Mouse (Mus musculus): ENCODE results near the gene B4gat1. TPM values are rescaled to one million over a fixed set of nuclear protein-coding genes. Genes with fewer than 3 reads are reported as not detected.

The B4gat1 gene
- total and polyA plus RNA-seq, 2 experiments from 2014 or later: 48.2 to 58.3 TPM

- WGBS: 5% methylated on average over 17 of the region's 17 CpGs
- peak overlapping the region; percentile 29 for H3K4me3 ChIP-seq (ENCODE audit: low read depth, low read length)
- H3K4me2 ChIP-seq (ENCODE audit: low read depth, low read length): peak overlapping the region; percentile 51
- no peak overlapping the region for H3K9ac ChIP-seq (replicated peaks; ENCODE audit: low read depth, low read length)
- ATAC-seq (ENCODE audit: insufficient read depth, low read depth) (peak; percentile 22), DNase-seq (ENCODE audit: low spot score) (no peak)
- H3K4me1 ChIP-seq (ENCODE audit: control insufficient read depth, insufficient read depth): peaks cover 10% of the 10 kb centered on the region
- peaks cover 38% of the 10 kb centered on the region for H3K36me3 ChIP-seq (replicated peaks; ENCODE audit: control insufficient read depth, insufficient read depth, low read length)
- H3K9me3 ChIP-seq (replicated peaks; ENCODE audit: control insufficient read depth, low read length): no peaks in the 10 kb centered on the region
- H3K27me3 ChIP-seq (ENCODE audit: control insufficient read depth, insufficient read depth, low read length): peaks cover 17% of the 10 kb centered on the region; the same call in 1 of the 2 replicates
- H3K27ac ChIP-seq (ENCODE audit: low read depth): peak overlapping the region; percentile 46
- no peak for TF ChIP-seq EP300 (IDR thresholded peaks at IDR 0.05; ENCODE audit: low read depth)
Measured at GRCm38 (mm10) chr19:5051031-5051430, 12.4 kb downstream of the B4gat1 start.

- H3K9me3 ChIP-seq (replicated peaks; ENCODE audit: control insufficient read depth, low read length): no peaks in the 10 kb centered on the region
- WGBS: 56% methylated on average over 3 of the region's 3 CpGs
- TF ChIP-seq CTCF (IDR thresholded peaks at IDR 0.05; ENCODE audit: low read depth) (no peak), EP300 (IDR thresholded peaks at IDR 0.05; ENCODE audit: low read depth) (no peak)
- no peak overlapping the region for H3K9ac ChIP-seq (replicated peaks; ENCODE audit: low read depth, low read length)
- H3K36me3 ChIP-seq (replicated peaks; ENCODE audit: control insufficient read depth, insufficient read depth, low read length): peaks cover 33% of the 10 kb centered on the region
- H3K27me3 ChIP-seq (ENCODE audit: control insufficient read depth, insufficient read depth, low read length): peaks cover 17% of the 10 kb centered on the region; the same call in 1 of the 2 replicates
- DNase-seq (ENCODE audit: low spot score): no peak
- no peak for ATAC-seq (ENCODE audit: insufficient read depth, low read depth)
- peaks cover 10% of the 10 kb centered on the region for H3K4me1 ChIP-seq (ENCODE audit: control insufficient read depth, insufficient read depth)
- H3K4me3 ChIP-seq (ENCODE audit: low read depth, low read length): peak overlapping the region; percentile 29
- no peak overlapping the region for H3K27ac ChIP-seq (ENCODE audit: low read depth)
- H3K4me2 ChIP-seq (ENCODE audit: low read depth, low read length): peak overlapping the region; percentile 51
Measured at GRCm38 (mm10) chr19:5051515-5051914, 12.9 kb downstream of the B4gat1 start.

- peaks cover 10% of the 10 kb centered on the region for H3K4me1 ChIP-seq (ENCODE audit: control insufficient read depth, insufficient read depth)
- peak overlapping the region; percentile 5; the same call in 1 of the 2 replicates for H3K4me2 ChIP-seq (ENCODE audit: low read depth, low read length)
- H3K4me3 ChIP-seq (ENCODE audit: low read depth, low read length): no peak overlapping the region
- H3K9me3 ChIP-seq (replicated peaks; ENCODE audit: control insufficient read depth, low read length): no peaks in the 10 kb centered on the region
- no peak for ATAC-seq (ENCODE audit: insufficient read depth, low read depth)
- no peak for TF ChIP-seq CTCF (IDR thresholded peaks at IDR 0.05; ENCODE audit: low read depth)
- no peak for TF ChIP-seq EP300 (IDR thresholded peaks at IDR 0.05; ENCODE audit: low read depth)
- peaks cover 17% of the 10 kb centered on the region; the same call in 1 of the 2 replicates for H3K27me3 ChIP-seq (ENCODE audit: control insufficient read depth, insufficient read depth, low read length)
- 39% methylated on average over 25 of the region's 25 CpGs for WGBS
- peaks cover 25% of the 10 kb centered on the region for H3K36me3 ChIP-seq (replicated peaks; ENCODE audit: control insufficient read depth, insufficient read depth, low read length)
- no peak overlapping the region for H3K9ac ChIP-seq (replicated peaks; ENCODE audit: low read depth, low read length)
- DNase-seq (ENCODE audit: low spot score): no peak
- no peak overlapping the region for H3K27ac ChIP-seq (ENCODE audit: low read depth)
Measured at GRCm38 (mm10) chr19:5052166-5052822, 13.7 kb downstream of the B4gat1 start.

GRCm38 (mm10) chr19:5052853-5053252 lies 14.2 kb downstream of the B4gat1 start:
- H3K4me2 ChIP-seq (ENCODE audit: low read depth, low read length): no peak overlapping the region
- DNase-seq (ENCODE audit: low spot score): no peak
- no peak for TF ChIP-seq CTCF (IDR thresholded peaks at IDR 0.05; ENCODE audit: low read depth)
- H3K9me3 ChIP-seq (replicated peaks; ENCODE audit: control insufficient read depth, low read length): no peaks in the 10 kb centered on the region
- ATAC-seq (ENCODE audit: insufficient read depth, low read depth): no peak
- peaks cover 20% of the 10 kb centered on the region for H3K36me3 ChIP-seq (replicated peaks; ENCODE audit: control insufficient read depth, insufficient read depth, low read length)
- peaks cover 17% of the 10 kb centered on the region; the same call in 1 of the 2 replicates for H3K27me3 ChIP-seq (ENCODE audit: control insufficient read depth, insufficient read depth, low read length)
- no peak overlapping the region for H3K4me3 ChIP-seq (ENCODE audit: low read depth, low read length)
- no peak overlapping the region for H3K9ac ChIP-seq (replicated peaks; ENCODE audit: low read depth, low read length)
- WGBS: 70% methylated on average over 17 of the region's 17 CpGs
- H3K4me1 ChIP-seq (ENCODE audit: control insufficient read depth, insufficient read depth): peaks cover 10% of the 10 kb centered on the region
- H3K27ac ChIP-seq (ENCODE audit: low read depth): no peak overlapping the region

GRCm38 (mm10) chr19:5053909-5054308 lies 15.3 kb downstream of the B4gat1 start:
- Histone ChIP-seq H3K27me3 (ENCODE audit: control insufficient read depth, insufficient read depth, low read length) (peaks cover 17% of the 10 kb centered on the region; the same call in 1 of the 2 replicates), H3K9me3 (replicated peaks; ENCODE audit: control insufficient read depth, low read length) (no peaks in the 10 kb centered on the region), H3K4me1 (ENCODE audit: control insufficient read depth, insufficient read depth) (peaks cover 13% of the 10 kb centered on the region), H3K9ac (replicated peaks; ENCODE audit: low read depth, low read length) (no peak overlapping the region), H3K27ac (ENCODE audit: low read depth) (no peak overlapping the region), H3K4me2 (ENCODE audit: low read depth, low read length) (no peak overlapping the region), H3K4me3 (ENCODE audit: low read depth, low read length) (no peak overlapping the region), H3K36me3 (replicated peaks; ENCODE audit: control insufficient read depth, insufficient read depth, low read length) (peaks cover 9% of the 10 kb centered on the region)
- no peak for TF ChIP-seq EP300 (IDR thresholded peaks at IDR 0.05; ENCODE audit: low read depth)
- peak; percentile 55 for TF ChIP-seq CTCF (IDR thresholded peaks at IDR 0.05; ENCODE audit: low read depth)
- WGBS: 28% methylated on average over 9 of the region's 9 CpGs
- ATAC-seq (ENCODE audit: insufficient read depth, low read depth) (no peak), DNase-seq (ENCODE audit: low spot score) (no peak)

- 14% methylated on average over 6 of the region's 6 CpGs for WGBS
- Histone ChIP-seq H3K4me1 (ENCODE audit: control insufficient read depth, insufficient read depth) (peaks cover 18% of the 10 kb centered on the region), H3K4me3 (ENCODE audit: low read depth, low read length) (no peak overlapping the region), H3K9me3 (replicated peaks; ENCODE audit: control insufficient read depth, low read length) (no peaks in the 10 kb centered on the region), H3K9ac (replicated peaks; ENCODE audit: low read depth, low read length) (no peak overlapping the region), H3K27ac (ENCODE audit: low read depth) (no peak overlapping the region), H3K4me2 (ENCODE audit: low read depth, low read length) (no peak overlapping the region), H3K27me3 (ENCODE audit: control insufficient read depth, insufficient read depth, low read length) (peaks cover 17% of the 10 kb centered on the region; the same call in 1 of the 2 replicates), H3K36me3 (replicated peaks; ENCODE audit: control insufficient read depth, insufficient read depth, low read length) (no peaks in the 10 kb centered on the region)
- TF ChIP-seq CTCF (IDR thresholded peaks at IDR 0.05; ENCODE audit: low read depth) (peak; percentile 59), EP300 (IDR thresholded peaks at IDR 0.05; ENCODE audit: low read depth) (no peak)
- ATAC-seq (ENCODE audit: insufficient read depth, low read depth) (0 out of 2 replicates have a peak, but pooled peaks have one; percentile 2), DNase-seq (ENCODE audit: low spot score) (no peak)
Measured at GRCm38 (mm10) chr19:5056251-5056650, 17.6 kb downstream of the B4gat1 start.
